Mouse (Mus musculus): ENCODE measurements around the gene Lrrc8d.
A peak's percentile ranks its signal among the peaks of the same experiment; 100 is the strongest.

Lrrc8d gene

DNA sequence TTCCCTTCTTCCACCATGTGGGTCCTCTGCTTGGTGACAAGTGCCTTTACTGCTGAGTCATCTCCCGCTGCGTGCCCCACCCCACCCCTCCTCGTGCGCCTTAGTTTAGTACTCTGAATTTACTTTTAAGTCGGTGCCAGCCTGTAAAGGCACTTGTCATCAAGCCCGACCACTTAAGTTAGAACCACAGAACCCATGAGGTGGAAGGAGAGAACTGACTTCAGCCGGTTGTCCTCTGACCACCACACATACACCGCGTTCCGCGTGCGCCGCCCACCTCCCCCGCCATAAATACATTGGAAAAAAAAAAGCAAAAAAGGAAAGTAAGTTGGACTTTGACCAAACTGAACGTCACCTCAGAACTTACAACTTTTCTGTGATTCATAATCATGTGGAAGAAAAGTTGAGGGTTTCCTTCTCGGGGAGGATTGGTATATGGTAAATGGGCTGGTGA, 31.4 kb downstream of the Lrrc8d start:
- no peak for TF ChIP-seq GATA4 (IDR thresholded peaks at IDR 0.05; ENCODE audit: insufficient replicate concordance, low read length)

DNA sequence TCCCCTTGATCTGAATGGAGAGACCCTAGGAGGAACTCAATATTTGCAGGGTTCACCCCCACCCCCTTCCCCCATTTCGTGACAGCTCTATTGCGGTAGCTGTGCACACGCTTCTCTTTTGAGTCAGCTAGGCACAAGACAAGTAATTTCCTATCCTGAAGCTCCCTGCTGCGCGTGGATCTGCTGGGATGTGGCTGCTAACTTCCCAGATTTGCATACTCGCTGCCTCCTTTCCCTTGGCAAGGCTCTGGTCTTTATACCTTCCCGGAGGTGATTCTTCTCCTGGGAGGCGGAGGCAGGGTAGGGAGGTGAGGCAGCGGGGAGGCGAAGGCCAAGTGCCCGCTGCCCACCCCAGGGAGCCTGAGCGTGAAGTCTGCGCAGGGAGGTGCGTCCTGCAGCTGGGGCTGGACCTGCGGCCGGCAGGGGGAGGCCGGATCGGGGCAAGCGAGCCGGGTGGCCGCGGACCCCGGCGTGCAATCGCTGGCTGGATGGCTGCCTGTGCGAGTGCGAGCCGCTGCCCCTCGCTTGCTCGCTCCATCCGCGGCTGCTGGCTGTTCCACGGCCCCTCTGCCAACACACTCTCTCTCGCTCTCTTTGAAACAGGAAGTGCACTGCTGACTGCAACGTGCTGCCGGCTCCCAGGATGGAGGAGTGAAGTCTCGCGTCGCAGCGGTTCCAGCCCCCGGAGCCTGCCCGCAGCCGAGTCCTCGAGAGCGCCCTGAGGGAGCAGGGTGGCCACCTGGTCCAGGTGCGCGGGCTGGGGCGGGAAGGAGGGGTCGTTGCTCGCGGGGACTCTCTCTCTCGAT, 32.1 kb downstream of the Lrrc8d start:
- TF ChIP-seq GATA4 (IDR thresholded peaks at IDR 0.05; ENCODE audit: insufficient replicate concordance, low read length) = no peak

DNA sequence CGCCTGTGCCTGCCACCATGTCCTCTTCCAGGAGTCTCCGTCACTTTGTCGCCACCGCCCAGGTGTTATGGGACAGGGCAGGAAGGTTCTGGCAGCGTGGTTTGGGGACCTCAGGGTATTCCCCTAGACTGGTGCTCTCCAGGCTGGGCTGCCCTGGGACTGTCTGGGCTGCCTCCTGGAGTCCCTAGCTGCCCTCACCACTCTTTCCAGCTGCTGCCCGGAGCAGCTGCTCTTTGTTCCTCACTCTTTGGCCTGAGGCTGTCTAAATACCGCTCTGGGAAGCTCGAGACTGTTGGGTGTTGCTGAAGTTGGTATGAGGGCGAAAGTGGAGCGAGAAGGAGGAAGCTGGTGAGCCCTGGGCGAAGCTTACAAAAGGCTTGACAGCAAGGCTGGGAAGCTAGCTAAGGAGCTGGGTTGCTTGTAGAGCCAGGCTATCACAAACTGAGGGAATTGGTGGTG, 32.7 kb downstream of the Lrrc8d start:
- TF ChIP-seq GATA4 (IDR thresholded peaks at IDR 0.05; ENCODE audit: insufficient replicate concordance, low read length) = no peak

DNA sequence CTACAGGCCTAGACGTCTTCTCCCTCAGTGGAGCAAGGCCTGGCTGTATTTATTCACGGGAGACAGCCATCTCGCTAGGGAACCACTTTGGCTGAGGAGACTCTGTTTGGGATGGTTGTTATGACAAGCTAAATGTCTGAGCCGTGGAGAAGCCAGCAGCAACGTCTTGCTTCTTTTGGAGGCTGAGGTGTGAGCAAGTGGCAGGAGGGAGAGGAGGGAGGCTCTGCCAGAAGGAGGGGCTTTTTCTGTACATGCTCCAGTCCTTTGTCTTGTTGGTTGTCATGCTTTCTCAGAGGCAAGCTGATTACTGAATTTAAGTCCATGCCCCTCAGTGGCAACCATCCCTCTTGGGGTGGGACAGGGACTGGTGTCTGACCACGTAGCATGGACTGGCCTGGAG, 33.5 kb downstream of the Lrrc8d start:
- no peak for TF ChIP-seq GATA4 (IDR thresholded peaks at IDR 0.05; ENCODE audit: insufficient replicate concordance, low read length)

DNA sequence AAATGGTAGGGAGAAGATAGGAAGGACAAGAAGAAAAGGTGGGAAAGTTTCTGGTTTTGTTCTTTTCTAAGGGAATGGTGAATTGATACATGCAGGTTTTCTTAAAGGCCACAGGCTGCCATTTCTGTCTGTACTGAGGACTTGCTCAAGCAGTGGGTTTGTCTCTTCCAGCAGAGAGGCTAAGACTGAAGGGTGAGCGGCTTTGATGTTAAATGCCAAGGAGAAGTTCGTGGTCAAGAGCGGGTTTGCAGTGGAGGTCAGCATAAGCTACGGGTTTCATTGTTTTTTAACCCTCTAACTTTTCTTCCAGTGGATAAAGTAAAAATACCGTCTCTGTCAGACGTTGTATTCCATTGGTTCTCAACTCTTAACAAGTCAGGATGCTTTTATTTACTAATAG, 36.6 kb downstream of the Lrrc8d start:
- TF ChIP-seq GATA4 (IDR thresholded peaks at IDR 0.05; ENCODE audit: insufficient replicate concordance, low read length) = no peak

DNA sequence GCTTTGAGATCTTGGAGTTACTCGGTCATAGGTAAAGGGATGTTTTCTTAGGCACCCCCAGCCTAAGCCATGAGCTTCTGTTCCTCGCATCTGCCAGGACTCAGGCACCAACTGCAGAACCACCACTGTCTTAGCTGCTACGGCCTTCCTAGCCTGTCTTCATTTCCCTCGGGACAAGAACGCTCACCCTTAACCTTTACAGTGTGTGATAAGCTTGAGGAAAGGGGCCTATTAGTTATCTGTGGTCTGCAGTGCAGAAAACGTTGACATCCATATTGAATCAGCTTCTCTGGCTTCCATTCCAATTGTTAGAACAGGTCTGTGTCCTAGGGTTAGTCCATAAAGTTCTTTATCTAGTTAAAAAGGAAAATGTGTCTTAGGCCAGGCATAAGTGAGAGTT, 37.4 kb downstream of the Lrrc8d start:
- TF ChIP-seq GATA4 (IDR thresholded peaks at IDR 0.05; ENCODE audit: insufficient replicate concordance, low read length) = no peak

DNA sequence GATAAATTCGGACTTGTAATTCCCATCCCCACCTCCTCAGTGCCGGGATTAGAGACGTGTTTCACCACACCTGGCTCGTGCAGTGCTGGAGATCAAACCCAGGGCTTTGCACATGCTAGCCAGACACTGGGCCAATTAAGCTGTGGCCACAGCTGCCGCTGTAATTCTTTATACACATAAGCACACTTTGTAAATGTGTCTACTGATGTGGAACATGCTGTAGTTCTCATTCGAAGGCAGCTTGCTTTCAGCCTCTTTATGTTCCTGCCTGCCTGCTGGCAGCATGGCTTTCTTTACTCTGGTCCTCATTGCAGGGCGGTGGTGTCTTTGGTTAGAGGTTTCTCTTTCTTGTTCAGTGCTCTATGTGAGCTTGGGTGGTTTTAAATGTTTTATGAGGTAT, 40.7 kb downstream of the Lrrc8d start:
- no peak for TF ChIP-seq GATA4 (IDR thresholded peaks at IDR 0.05; ENCODE audit: insufficient replicate concordance, low read length)

DNA sequence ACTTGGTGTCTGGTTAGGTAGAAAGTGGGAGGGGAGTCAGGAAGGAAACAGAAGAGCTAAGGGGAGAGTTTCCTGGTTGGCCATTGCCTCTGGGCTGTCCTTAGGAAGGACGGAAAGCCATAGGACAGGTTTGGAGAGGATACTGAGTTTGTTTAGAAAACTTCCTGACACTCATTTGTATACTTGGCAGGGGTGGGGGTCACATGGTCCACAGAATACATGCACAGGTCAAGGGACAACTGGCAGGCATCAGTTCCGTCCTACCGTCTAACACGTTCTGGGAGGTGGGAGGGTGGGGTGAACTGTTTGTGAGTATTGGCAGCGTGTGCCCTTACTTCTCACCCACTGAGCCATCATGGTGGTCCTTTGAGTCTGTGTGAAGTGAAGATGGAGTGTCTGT, 42.9 kb downstream of the Lrrc8d start:
- no peak for TF ChIP-seq GATA4 (IDR thresholded peaks at IDR 0.05; ENCODE audit: insufficient replicate concordance, low read length)

DNA sequence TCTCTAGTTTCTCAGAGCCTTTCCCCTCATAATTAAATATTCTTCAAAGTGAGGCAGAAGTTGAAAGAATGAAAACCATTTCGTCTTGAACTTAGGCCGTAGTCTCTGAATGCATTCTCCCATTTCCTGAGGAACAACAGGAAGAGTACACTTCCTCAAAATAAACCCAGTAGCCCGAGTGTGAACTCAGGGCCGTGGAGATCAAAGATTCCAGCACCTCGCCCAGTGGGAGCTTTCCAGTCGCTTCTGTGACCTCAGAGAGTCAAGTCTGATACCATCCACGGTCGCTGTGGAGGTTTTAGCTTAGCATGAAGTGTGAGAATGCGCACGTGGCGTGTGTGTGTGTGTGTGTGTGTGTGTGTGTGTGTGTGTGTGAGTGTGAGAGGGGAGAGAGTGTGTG, 45.6 kb downstream of the Lrrc8d start:
- no peak for TF ChIP-seq GATA4 (IDR thresholded peaks at IDR 0.05; ENCODE audit: insufficient replicate concordance, low read length)

DNA sequence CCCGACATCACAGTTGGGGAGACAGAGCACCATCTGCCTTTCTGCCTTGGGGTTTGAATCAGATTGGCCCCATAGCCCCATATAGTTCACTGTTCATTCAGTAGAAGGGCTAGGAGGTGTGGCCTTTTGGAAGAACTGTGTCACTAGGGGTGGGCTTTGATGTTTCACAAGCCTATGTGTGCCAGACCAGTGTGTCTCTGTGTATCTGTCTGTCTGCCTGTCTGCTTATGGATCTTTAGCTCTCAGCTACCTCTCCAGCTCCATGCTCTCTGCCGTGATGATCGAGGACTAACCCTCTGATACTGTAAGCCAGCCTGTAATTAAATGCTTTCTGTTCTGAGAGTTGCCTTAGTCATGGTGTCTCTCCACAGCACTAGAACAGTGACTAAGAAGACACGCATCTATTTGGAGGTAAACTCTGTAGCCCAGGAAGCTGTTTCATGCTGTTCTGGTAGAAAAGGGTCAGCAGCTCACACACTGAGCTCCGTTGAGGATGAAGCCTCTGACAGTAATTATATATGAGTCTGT, 46.2 kb downstream of the Lrrc8d start:
- TF ChIP-seq GATA4 (IDR thresholded peaks at IDR 0.05; ENCODE audit: insufficient replicate concordance, low read length) = no peak

DNA sequence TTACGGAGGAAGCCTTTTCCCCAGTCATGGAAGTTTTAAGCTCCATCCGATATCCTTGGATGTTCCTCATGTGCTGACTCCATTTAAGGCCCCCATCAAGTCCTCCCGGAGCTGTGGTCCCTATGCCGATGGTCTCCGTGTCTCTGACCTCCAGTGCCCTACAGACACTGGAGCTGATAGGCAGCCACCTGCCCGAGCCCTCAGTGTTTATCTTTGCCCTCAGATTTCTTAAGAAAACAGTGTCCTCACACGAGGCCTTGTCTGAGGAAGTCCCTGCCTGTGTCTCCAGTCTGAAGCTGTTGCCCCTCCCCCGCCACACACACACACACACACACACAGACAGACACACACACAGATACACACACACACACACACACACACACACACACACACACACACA, 55.0 kb downstream of the Lrrc8d start:
- TF ChIP-seq GATA4 (IDR thresholded peaks at IDR 0.05; ENCODE audit: insufficient replicate concordance, low read length) = no peak

DNA sequence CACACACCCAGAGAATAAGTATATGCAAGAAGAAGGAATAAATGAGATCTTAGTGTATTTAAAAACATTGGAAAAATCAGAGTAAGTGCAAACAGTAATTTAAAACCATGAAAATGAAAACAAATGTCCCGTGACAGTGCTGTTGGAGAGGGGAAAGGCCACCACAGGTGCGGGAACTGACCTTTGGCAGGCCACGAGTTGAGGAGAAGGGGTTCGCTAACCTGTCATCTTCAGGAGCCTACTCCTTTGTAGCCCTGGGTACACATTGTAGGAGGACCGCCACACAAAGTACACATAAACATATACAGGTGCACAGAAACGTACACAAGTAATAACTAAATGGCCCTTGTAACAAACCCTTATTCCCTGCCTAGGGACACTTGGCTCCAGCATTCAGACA, 55.7 kb downstream of the Lrrc8d start:
- no peak for TF ChIP-seq GATA4 (IDR thresholded peaks at IDR 0.05; ENCODE audit: insufficient replicate concordance, low read length)

DNA sequence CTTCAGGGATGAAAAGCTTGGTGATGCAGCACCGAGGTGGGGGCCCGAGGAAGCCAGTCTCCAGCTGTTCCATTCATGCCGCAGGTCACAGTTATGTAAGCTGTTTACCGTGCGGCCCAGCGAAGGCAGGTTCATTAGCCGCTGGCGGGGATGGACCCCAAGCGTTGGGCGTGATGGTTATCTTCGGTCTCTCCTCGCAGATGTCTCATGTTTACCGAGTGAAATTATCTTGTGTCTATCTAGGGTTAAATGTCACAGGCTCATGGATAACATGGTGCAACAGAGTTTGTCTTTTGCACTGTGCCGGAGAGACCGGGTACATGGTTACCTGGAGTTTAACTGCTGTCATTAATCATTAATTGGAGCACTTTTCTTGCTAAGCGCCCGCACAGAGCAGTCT, 58.2 kb downstream of the Lrrc8d start:
- TF ChIP-seq GATA4 (IDR thresholded peaks at IDR 0.05; ENCODE audit: insufficient replicate concordance, low read length) = peak; percentile 90

DNA sequence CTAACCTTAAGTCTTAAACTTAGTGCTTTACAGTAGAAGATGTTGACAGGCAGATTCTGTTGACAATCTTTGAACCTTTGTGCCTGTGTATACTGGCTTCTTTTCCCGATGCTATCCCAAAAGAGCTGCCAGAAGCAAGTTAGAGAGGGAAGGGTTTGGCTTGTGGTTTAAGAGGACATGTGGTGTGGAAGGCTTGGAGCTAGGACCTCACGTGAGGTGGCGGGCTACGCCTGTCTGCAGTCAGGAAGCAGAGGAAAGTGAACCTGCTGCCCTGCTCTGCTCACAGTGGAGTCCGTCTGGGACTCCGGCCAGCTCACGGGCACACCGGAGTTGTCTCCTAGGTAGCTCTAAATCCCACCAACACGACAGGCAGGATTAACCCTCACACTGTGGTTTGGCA, 59.1 kb downstream of the Lrrc8d start:
- TF ChIP-seq GATA4 (IDR thresholded peaks at IDR 0.05; ENCODE audit: insufficient replicate concordance, low read length) = no peak

DNA sequence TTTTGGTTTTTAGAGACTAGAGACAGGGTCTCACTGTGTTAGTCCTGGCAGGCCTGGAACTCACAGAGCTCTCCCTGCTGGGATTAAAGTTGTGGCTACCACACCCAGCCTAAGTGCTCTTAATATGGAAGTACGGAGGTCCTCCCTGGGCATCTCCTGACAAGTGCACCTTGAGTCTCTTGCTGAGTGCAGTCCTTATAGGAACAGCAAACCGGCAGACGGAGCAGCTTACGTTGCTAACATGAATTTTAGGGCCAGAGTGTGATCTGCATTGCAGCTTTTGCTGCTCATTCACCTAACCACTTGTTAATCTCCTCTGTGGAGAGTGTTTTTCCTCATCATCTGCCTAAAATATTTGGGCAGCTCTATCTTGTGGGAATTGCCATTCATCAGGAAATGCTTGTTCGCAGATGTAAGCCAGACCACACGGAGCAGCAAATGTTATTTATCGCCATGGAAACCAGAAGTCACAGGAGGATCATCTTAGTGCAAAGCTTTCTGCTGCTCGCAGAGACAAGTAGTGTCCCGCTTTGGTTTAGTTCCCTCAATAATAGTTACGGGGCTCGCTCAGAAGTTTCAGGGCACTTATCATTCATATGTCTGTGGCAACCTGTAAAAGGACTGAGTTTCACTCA, 62.2 kb downstream of the Lrrc8d start:
- no peak for TF ChIP-seq GATA4 (IDR thresholded peaks at IDR 0.05; ENCODE audit: insufficient replicate concordance, low read length)

DNA sequence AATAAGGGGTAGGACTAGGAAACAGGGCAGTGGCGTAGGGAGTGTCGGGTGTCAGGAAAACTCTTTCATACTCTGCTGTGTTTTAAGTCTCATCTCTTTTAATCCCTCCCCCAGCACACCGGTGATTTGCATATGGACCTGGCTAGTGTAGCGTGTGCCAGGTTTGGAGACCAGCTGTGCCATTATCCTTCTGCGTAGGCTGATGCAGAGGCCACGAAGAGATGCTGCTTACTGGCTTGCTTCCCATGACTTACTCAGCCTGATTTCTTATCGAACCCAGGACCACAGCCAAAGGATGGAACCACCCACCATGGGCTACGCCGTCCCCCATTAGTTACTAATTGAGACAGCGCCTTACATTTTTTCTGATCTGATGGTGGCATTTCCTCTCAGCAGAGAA, 64.6 kb downstream of the Lrrc8d start:
- TF ChIP-seq GATA4 (IDR thresholded peaks at IDR 0.05; ENCODE audit: insufficient replicate concordance, low read length) = no peak

All from liver, adult (tissue).